Mouse (Mus musculus): ENCODE measurements at regions not wholly inside any gene's neighbourhood (a gene's known extent, or its start where the extent isn't known, plus 50 kb on each side); places are given as distances from the start of the nearest gene placed in this dataset.

- no peak for TF ChIP-seq POLR2A (IDR thresholded peaks at IDR 0.05; ENCODE audit: insufficient read depth, low read depth, low read length)
- TF ChIP-seq CTCF (IDR thresholded peaks at IDR 0.05), result no peak
- TF ChIP-seq EP300 (IDR thresholded peaks at IDR 0.05; ENCODE audit: insufficient read depth, low read depth, low read length), result no peak
Measured at GRCm38 (mm10) chr17:49185052-49185612, 243.0 kb upstream of the Mocs1 start.
